Mouse (Mus musculus) stomach, embryonic 14.5 days (tissue): ENCODE data around the gene Tut7. TPM values are rescaled to one million over a fixed set of nuclear protein-coding genes. Genes with fewer than 3 reads are reported as not detected.
A peak's percentile ranks its signal among the peaks of the same experiment; 100 is the strongest.
"Not testable (repeated sequence)": the region's sequence is repeated elsewhere in the genome, so short reads cannot be mapped to it uniquely, and the experiment has no call there.

Source experiments
- ATAC-seq: fragments of 200-750 bp; cut with Nextera tagmentation; 2 replicates; pipeline ENCODE4 v1.8.0; 2017; ENCODE audit warnings: low read depth, moderate TSS enrichment; ENCODE audit not compliant: insufficient number of reproducible peaks, insufficient read depth, low FRiP score
- H3K27ac ChIP-seq: fragments of 300-500 bp; sonication (generic); 2 replicates; pipeline ENCODE4 v1.5.1; 2014; ENCODE audit warnings: mild to moderate bottlenecking, low read length, moderate library complexity, mixed read lengths
- H3K27me3 ChIP-seq: fragments of 300-500 bp; sonication (generic); 2 replicates; pipeline ENCODE4 v1.6.1; 2014; ENCODE audit warnings: low read length, control low read depth, mixed read lengths; ENCODE audit not compliant: control insufficient read depth, insufficient read depth
- H3K36me3 ChIP-seq: fragments of 300-500 bp; sonication (generic); 2 replicates; pipeline ENCODE4 v1.6.1; 2014; ENCODE audit warnings: mild to moderate bottlenecking, control low read depth, low read length, moderate library complexity, mixed read lengths; ENCODE audit not compliant: control insufficient read depth, insufficient read depth
- H3K4me1 ChIP-seq: fragments of 300-500 bp; sonication (generic); 2 replicates; pipeline ENCODE4 v1.6.1; 2014; ENCODE audit warnings: low read length, control low read depth, mixed read lengths; ENCODE audit not compliant: control insufficient read depth, insufficient read depth
- H3K4me2 ChIP-seq: fragments of 300-500 bp; sonication (generic); replicated peaks from 2 replicates; pipeline ENCODE4 v1.6.1; 2014; ENCODE audit warnings: low read depth, low read length, control low read depth
- H3K4me3 ChIP-seq: fragments of 300-500 bp; sonication (generic); 2 replicates; pipeline ENCODE4 v1.5.1; 2014; ENCODE audit warnings: low read depth, low read length, control low read depth
- H3K9ac ChIP-seq: fragments of 300-500 bp; sonication (generic); replicated peaks from 2 replicates; pipeline ENCODE4 v1.6.1; 2014; ENCODE audit warnings: low read depth, mild to moderate bottlenecking, control low read depth, low read length, moderate library complexity, mixed read lengths
- H3K9me3 ChIP-seq: fragments of 300-500 bp; sonication (generic); 2 replicates; pipeline ENCODE4 v1.6.1; 2016; ENCODE audit warnings: low read depth, low read length, control low read depth; ENCODE audit not compliant: control insufficient read depth
- WGBS: fragments of 180-500 bp; shearing (Covaris S2); extraction: QIAGEN DNeasy Blood & Tissue Kit; methylation state at CpG from one replicate; pipeline ENCODE4 v1.1.7; 2014; 5-methylcytosine and 5-hydroxymethylcytosine counted together
- polyA plus RNA-seq: library from polyadenylated mRNA; unstranded; fragments of >200 nt; fragmentation: Nextera tagmentation; extraction: Ambion mirVana; gene quantifications from 2 replicates; pipeline ENCODE4 v1.2.1, GENCODE M21; 2014

The Tut7 gene
- polyA plus RNA-seq, 1 experiment from 2014 or later: 49.4 TPM

GRCm38 (mm10) chr13:59850373-59850772 lies 27.4 kb upstream of the Tut7 start:
- H3K9ac ChIP-seq: no peak overlapping the region
- no peaks in the 10 kb centered on the region for H3K36me3 ChIP-seq
- ATAC-seq: no peak
- no peaks in the 10 kb centered on the region for H3K27me3 ChIP-seq
- no peak overlapping the region for H3K4me2 ChIP-seq
- H3K27ac ChIP-seq: peak overlapping the region; percentile 11; the same call in 1 of the 2 replicates
- no peak overlapping the region for H3K4me3 ChIP-seq
- WGBS: 52% methylated on average over 10 of the region's 10 CpGs
- no peaks in the 10 kb centered on the region for H3K9me3 ChIP-seq
- H3K4me1 ChIP-seq: no peaks in the 10 kb centered on the region

DNA sequence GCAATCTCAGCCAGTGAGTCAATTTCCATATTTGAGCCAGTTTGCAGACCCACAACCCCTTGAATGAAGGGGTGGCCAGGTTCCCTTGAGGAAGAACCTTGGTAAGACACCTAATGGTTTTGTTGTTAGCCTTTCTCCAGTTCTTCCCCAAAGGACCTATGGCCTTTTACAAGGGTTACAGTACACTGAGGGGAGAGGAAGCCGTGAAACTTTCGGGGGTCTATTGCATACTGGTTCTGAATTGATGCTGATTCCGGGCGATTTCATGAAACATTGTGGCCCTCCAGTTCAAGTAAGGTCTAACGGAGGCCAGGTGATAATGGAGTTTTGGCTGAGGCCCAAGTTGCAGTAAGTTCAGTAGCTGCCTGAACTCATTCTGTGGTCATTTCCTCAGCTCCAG lies 21.7 kb upstream of the Tut7 start:
- Histone ChIP-seq H3K9me3 (no peaks in the 10 kb centered on the region), H3K27ac (no peak overlapping the region), H3K9ac (no peak overlapping the region), H3K27me3 (no peaks in the 10 kb centered on the region), H3K4me2 (no peak overlapping the region), H3K36me3 (no peaks in the 10 kb centered on the region), H3K4me3 (no peak overlapping the region), H3K4me1 (no peaks in the 10 kb centered on the region)
- no peak for ATAC-seq
- WGBS: 92% methylated on average over 5 of the region's 5 CpGs

GRCm38 (mm10) chr13:59843976-59844375 lies 21.0 kb upstream of the Tut7 start:
- H3K36me3 ChIP-seq: no peaks in the 10 kb centered on the region
- WGBS: 84% methylated on average over 5 of the region's 5 CpGs
- no peak for ATAC-seq

DNA sequence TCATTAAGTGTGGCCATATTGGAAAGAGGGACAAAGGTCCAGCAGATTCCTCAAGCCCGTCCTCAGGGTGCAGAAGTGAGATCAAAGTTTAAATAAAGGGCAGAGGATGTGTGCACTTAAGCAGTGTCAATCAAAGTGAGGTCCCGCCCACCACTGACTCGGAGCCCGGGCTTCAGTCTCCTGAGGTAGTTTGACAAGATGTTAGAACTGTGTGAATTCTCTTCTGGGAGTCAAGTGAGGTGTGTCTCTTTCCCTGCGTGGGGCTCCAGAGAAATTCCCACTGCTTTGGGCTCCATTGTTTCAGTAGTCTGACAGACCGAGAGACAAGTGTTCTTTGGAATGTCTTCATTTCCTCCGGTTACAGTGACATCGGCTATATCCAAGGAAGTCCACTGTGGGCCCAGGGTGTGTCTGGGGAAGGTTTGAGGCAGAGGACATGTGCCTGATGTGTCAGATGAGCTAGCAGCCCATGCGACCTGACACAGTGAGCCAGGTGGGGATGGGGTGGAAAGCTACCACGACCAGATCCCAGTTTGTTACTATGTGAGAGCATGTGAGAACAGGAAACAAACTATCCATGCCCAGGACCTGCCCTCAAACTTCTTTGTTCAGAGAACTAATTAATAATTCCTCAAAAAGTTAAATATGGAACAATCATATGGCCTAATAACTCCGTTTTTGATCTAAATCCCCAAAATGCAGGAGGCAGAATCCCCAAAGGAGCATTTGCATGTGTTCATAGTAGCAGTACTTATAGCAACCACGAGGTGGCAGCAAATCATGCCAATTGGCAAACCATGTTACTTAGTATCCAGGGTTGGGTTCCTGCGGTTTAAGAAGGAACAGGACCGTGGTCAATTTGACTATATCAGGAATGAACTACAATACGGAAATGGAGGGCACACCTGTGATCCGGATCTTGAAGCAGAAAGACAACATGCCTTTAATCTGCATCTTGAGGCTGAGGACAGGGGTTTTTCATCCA lies 19.6 kb upstream of the Tut7 start:
- Histone ChIP-seq H3K9me3 (no peaks in the 10 kb centered on the region), H3K9ac (no peak overlapping the region), H3K36me3 (no peaks in the 10 kb centered on the region), H3K4me1 (no peaks in the 10 kb centered on the region), H3K27ac (no peak overlapping the region), H3K4me2 (no peak overlapping the region), H3K4me3 (no peak overlapping the region), H3K27me3 (no peaks in the 10 kb centered on the region)
- WGBS: 34% methylated on average over 16 of the region's 16 CpGs
- 0 out of 2 replicates have a peak, but pooled peaks have one; percentile 54 for ATAC-seq

More at GRCm38 (mm10) chr13:59843976-59844375, 21.0 kb upstream of the Tut7 start:
- Histone ChIP-seq H3K9me3 (no peaks in the 10 kb centered on the region), H3K4me1 (no peaks in the 10 kb centered on the region), H3K4me3 (no peak overlapping the region), H3K27me3 (no peaks in the 10 kb centered on the region), H3K9ac (no peak overlapping the region), H3K27ac (no peak overlapping the region), H3K4me2 (no peak overlapping the region)

DNA sequence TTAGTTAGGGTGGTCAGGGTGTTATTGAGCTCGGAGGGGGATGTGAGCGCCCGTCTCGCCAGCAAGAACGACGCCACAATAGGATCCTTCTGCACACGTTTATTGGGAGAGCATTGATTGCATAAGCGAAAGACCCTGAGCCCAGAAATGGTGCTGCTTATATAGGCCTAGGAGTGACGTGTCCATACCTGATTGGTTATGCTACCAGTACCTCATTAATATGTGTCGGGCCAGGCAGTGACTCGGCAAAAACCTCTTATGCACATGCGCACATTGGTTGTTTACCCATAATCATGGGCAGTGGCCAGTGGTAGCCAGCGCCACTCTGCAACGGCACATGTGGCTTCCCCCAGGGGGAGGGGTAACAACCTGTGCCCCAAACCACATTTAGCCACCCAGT lies 18.8 kb upstream of the Tut7 start:
- not testable (repeated sequence) for H3K9ac ChIP-seq, H3K36me3 ChIP-seq, H3K4me3 ChIP-seq, H3K27me3 ChIP-seq, H3K27ac ChIP-seq, H3K4me1 ChIP-seq, ATAC-seq, H3K9me3 ChIP-seq, H3K4me2 ChIP-seq
- 90% methylated on average over 12 of the region's 14 CpGs for WGBS

- H3K9ac ChIP-seq: no peak overlapping the region
- no peak overlapping the region for H3K4me3 ChIP-seq
- no peak overlapping the region for H3K27ac ChIP-seq
- no peak overlapping the region for H3K4me2 ChIP-seq
- H3K36me3 ChIP-seq: no peaks in the 10 kb centered on the region
- 78% methylated on average over 11 of the region's 11 CpGs for WGBS
- ATAC-seq: no peak
- H3K9me3 ChIP-seq: no peaks in the 10 kb centered on the region
- H3K4me1 ChIP-seq: no peaks in the 10 kb centered on the region
- no peaks in the 10 kb centered on the region for H3K27me3 ChIP-seq
Measured at GRCm38 (mm10) chr13:59840429-59841169, 17.7 kb upstream of the Tut7 start.

DNA sequence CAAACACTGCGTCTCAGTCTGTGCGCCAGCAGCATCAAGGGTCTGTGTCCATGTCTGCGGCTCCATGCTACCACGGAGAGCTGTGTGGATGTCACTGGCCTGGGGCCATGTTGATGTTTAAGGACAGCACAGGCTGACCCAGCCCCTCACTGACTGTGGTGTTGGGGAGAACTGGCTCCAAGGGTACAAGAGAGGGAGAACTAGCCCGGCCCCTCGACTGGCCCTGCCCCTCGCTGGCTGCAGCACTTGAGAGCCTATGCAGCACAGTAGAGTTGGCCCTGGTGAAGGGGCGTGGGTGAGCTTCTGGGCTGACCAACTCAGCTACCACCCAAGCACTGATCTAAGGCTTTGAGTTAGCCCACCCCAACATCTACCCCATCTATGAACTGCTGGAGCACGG lies 16.4 kb upstream of the Tut7 start:
- ATAC-seq: no peak
- H3K4me1 ChIP-seq: peaks cover 9% of the 10 kb centered on the region
- H3K9ac ChIP-seq: no peak overlapping the region
- 83% methylated on average over 9 of the region's 9 CpGs for WGBS
- H3K4me3 ChIP-seq: no peak overlapping the region
- no peak overlapping the region for H3K27ac ChIP-seq
- H3K4me2 ChIP-seq: no peak overlapping the region
- H3K27me3 ChIP-seq: no peaks in the 10 kb centered on the region
- no peaks in the 10 kb centered on the region for H3K36me3 ChIP-seq
- no peaks in the 10 kb centered on the region for H3K9me3 ChIP-seq

DNA sequence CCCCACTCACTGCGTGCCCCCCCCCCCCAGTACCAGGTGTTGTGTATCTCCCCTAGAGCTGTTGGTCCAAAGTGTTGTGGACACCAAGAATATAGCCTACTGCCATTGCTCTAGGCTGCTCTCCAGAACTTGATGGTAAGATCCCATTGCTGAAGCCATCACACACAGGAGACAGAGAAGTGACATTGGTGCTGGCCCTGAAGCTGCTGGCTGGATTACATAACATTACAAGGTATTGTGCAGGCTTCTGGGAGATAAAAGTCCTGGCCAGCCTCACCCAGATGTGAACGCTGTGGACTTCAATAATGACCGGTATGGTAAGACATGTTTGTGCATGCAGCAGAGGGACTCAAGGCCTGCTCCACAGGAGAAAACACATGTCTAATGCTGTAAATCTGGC lies 15.5 kb upstream of the Tut7 start:
- Histone ChIP-seq H3K4me2 (no peak overlapping the region), H3K4me3 (no peak overlapping the region), H3K27me3 (no peaks in the 10 kb centered on the region), H3K36me3 (no peaks in the 10 kb centered on the region), H3K9ac (no peak overlapping the region), H3K9me3 (no peaks in the 10 kb centered on the region), H3K4me1 (peaks cover 9% of the 10 kb centered on the region), H3K27ac (no peak overlapping the region)
- ATAC-seq: no peak
- 89% methylated on average over 3 of the region's 3 CpGs for WGBS
